Mouse (Mus musculus): ENCODE results near the gene Phldb3. TPM values are rescaled to one million over a fixed set of nuclear protein-coding genes. Genes with fewer than 3 reads are reported as not detected.

Gene Phldb3
- polyA plus RNA-seq, 1 experiment from 2014 or later, result 0.33 TPM

DNA sequence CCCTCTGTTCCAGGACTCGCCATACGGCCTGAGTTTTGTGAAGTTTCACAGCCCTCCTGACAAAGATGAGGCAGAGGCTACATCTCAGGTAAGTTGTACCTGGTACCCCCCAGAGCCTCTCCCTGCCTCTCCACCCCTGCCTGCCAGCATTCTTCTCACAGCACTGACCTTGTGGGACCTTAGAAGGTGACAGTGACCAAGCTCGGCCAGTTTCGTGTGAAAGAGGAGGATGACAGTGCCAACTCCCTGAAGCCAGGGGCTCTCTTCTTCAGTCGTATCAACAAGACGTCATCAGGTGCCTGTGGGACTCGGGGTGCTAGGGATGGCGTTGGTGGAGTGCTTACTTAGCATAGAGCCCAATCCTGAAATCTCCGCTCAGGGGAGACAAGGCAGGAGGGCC, 44.4 kb upstream of the Phldb3 start:
- DNase-seq (ENCODE audit: low spot score) (no peak), ATAC-seq (no peak)
- 90% methylated on average over 9 of the region's 9 CpGs for WGBS
- H3K4me1 ChIP-seq (ENCODE audit: insufficient read depth, low read depth, low read length), result no peaks in the 10 kb centered on the region
- no peak overlapping the region for H3K27ac ChIP-seq (ENCODE audit: low read length)
- H3K27me3 ChIP-seq (replicated peaks; ENCODE audit: insufficient read depth, low read length), result no peaks in the 10 kb centered on the region
- no peaks in the 10 kb centered on the region for H3K9me3 ChIP-seq (ENCODE audit: low read length)
- H3K36me3 ChIP-seq (ENCODE audit: insufficient read depth, low read length), result peaks cover 23% of the 10 kb centered on the region
- no peak overlapping the region for H3K4me3 ChIP-seq (ENCODE audit: low read depth, low read length)
- no peak overlapping the region for H3K4me2 ChIP-seq (replicated peaks; ENCODE audit: low read depth, low read length)
- no peak for TF ChIP-seq EP300 (IDR thresholded peaks at IDR 0.05)
- TF ChIP-seq CTCF (IDR thresholded peaks at IDR 0.05), result no peak
- no peak overlapping the region for H3K9ac ChIP-seq (replicated peaks; ENCODE audit: low read depth)

GRCm38 (mm10) chr7:24568512-24568911, 42.1 kb upstream of the Phldb3 start:
- TF ChIP-seq EP300 (IDR thresholded peaks at IDR 0.05) (no peak), CTCF (IDR thresholded peaks at IDR 0.05) (no peak)
- DNase-seq (ENCODE audit: low spot score), result no peak
- Histone ChIP-seq H3K9ac (replicated peaks; ENCODE audit: low read depth) (no peak overlapping the region), H3K27me3 (replicated peaks; ENCODE audit: insufficient read depth, low read length) (no peaks in the 10 kb centered on the region), H3K4me1 (ENCODE audit: insufficient read depth, low read depth, low read length) (no peaks in the 10 kb centered on the region), H3K36me3 (ENCODE audit: insufficient read depth, low read length) (peaks cover 22% of the 10 kb centered on the region), H3K9me3 (ENCODE audit: low read length) (no peaks in the 10 kb centered on the region), H3K4me2 (replicated peaks; ENCODE audit: low read depth, low read length) (no peak overlapping the region), H3K4me3 (ENCODE audit: low read depth, low read length) (no peak overlapping the region), H3K27ac (ENCODE audit: low read length) (no peak overlapping the region)
- ATAC-seq, result no peak
- WGBS, result 85% methylated on average over 4 of the region's 4 CpGs

GRCm38 (mm10) chr7:24571071-24571470, 39.5 kb upstream of the Phldb3 start:
- DNase-seq (ENCODE audit: low spot score) (no peak), ATAC-seq (no peak)
- H3K4me3 ChIP-seq (ENCODE audit: low read depth, low read length), result no peak overlapping the region
- H3K4me1 ChIP-seq (ENCODE audit: insufficient read depth, low read depth, low read length), result no peaks in the 10 kb centered on the region
- no peak overlapping the region for H3K9ac ChIP-seq (replicated peaks; ENCODE audit: low read depth)
- H3K27ac ChIP-seq (ENCODE audit: low read length), result no peak overlapping the region
- no peaks in the 10 kb centered on the region for H3K9me3 ChIP-seq (ENCODE audit: low read length)
- H3K4me2 ChIP-seq (replicated peaks; ENCODE audit: low read depth, low read length), result no peak overlapping the region
- 72% methylated on average over 4 of the region's 4 CpGs for WGBS
- no peaks in the 10 kb centered on the region for H3K27me3 ChIP-seq (replicated peaks; ENCODE audit: insufficient read depth, low read length)
- H3K36me3 ChIP-seq (ENCODE audit: insufficient read depth, low read length), result peaks cover 18% of the 10 kb centered on the region
- TF ChIP-seq EP300 (IDR thresholded peaks at IDR 0.05) (no peak), CTCF (IDR thresholded peaks at IDR 0.05) (no peak)

- no peak for DNase-seq (ENCODE audit: low spot score)
- H3K4me3 ChIP-seq (ENCODE audit: low read depth, low read length), result no peak overlapping the region
- no peaks in the 10 kb centered on the region for H3K4me1 ChIP-seq (ENCODE audit: insufficient read depth, low read depth, low read length)
- 52% methylated on average over 5 of the region's 5 CpGs for whole genome bisulfite sequencing
- no peaks in the 10 kb centered on the region for H3K27me3 ChIP-seq (replicated peaks; ENCODE audit: insufficient read depth, low read length)
- no peak overlapping the region for H3K9ac ChIP-seq (replicated peaks; ENCODE audit: low read depth)
- TF ChIP-seq EP300 (IDR thresholded peaks at IDR 0.05), result no peak
- TF ChIP-seq CTCF (IDR thresholded peaks at IDR 0.05), result peak; percentile 53
- ATAC-seq, result no peak
- H3K9me3 ChIP-seq (ENCODE audit: low read length), result no peaks in the 10 kb centered on the region
- peaks cover 11% of the 10 kb centered on the region; the same call in 1 of the 2 replicates for H3K36me3 ChIP-seq (ENCODE audit: insufficient read depth, low read length)
- H3K4me2 ChIP-seq (replicated peaks; ENCODE audit: low read depth, low read length), result no peak overlapping the region
- no peak overlapping the region for H3K27ac ChIP-seq (ENCODE audit: low read length)
These were observed 38.1 kb upstream of the Phldb3 start for GRCm38 (mm10) chr7:24572455-24572854.

GRCm38 (mm10) chr7:24574224-24574796, 36.3 kb upstream of the Phldb3 start:
- no peak overlapping the region for H3K4me3 ChIP-seq (ENCODE audit: low read depth, low read length)
- 51% methylated on average over 12 of the region's 12 CpGs for WGBS
- no peaks in the 10 kb centered on the region for H3K4me1 ChIP-seq (ENCODE audit: insufficient read depth, low read depth, low read length)
- 0 out of 2 replicates have a peak, but pooled peaks cover 4% of the 10 kb centered on the region for H3K36me3 ChIP-seq (ENCODE audit: insufficient read depth, low read length)
- H3K27me3 ChIP-seq (replicated peaks; ENCODE audit: insufficient read depth, low read length), result no peaks in the 10 kb centered on the region
- no peak overlapping the region for H3K4me2 ChIP-seq (replicated peaks; ENCODE audit: low read depth, low read length)
- DNase-seq (ENCODE audit: low spot score), result peak; percentile 15
- no peaks in the 10 kb centered on the region for H3K9me3 ChIP-seq (ENCODE audit: low read length)
- peak; percentile 32 for ATAC-seq
- H3K27ac ChIP-seq (ENCODE audit: low read length), result no peak overlapping the region
- TF ChIP-seq EP300 (IDR thresholded peaks at IDR 0.05), result no peak
- no peak overlapping the region for H3K9ac ChIP-seq (replicated peaks; ENCODE audit: low read depth)

GRCm38 (mm10) chr7:24577811-24578210, 32.8 kb upstream of the Phldb3 start:
- ATAC-seq, result no peak
- Histone ChIP-seq H3K36me3 (ENCODE audit: insufficient read depth, low read length) (no peaks in the 10 kb centered on the region), H3K4me3 (ENCODE audit: low read depth, low read length) (no peak overlapping the region), H3K27me3 (replicated peaks; ENCODE audit: insufficient read depth, low read length) (no peaks in the 10 kb centered on the region), H3K9ac (replicated peaks; ENCODE audit: low read depth) (no peak overlapping the region), H3K9me3 (ENCODE audit: low read length) (no peaks in the 10 kb centered on the region), H3K27ac (ENCODE audit: low read length) (no peak overlapping the region), H3K4me2 (replicated peaks; ENCODE audit: low read depth, low read length) (no peak overlapping the region), H3K4me1 (ENCODE audit: insufficient read depth, low read depth, low read length) (no peaks in the 10 kb centered on the region)
- TF ChIP-seq CTCF (IDR thresholded peaks at IDR 0.05) (no peak), EP300 (IDR thresholded peaks at IDR 0.05) (no peak)
- DNase-seq (ENCODE audit: low spot score), result no peak
- WGBS, result 87% methylated on average over 10 of the region's 10 CpGs

GRCm38 (mm10) chr7:24584876-24585275, 25.7 kb upstream of the Phldb3 start:
- H3K4me3 ChIP-seq (ENCODE audit: low read depth, low read length), result no peak overlapping the region
- no peaks in the 10 kb centered on the region for H3K9me3 ChIP-seq (ENCODE audit: low read length)
- ATAC-seq (no peak), DNase-seq (ENCODE audit: low spot score) (no peak)
- no peak for TF ChIP-seq CTCF (IDR thresholded peaks at IDR 0.05)
- no peak for TF ChIP-seq EP300 (IDR thresholded peaks at IDR 0.05)
- H3K27me3 ChIP-seq (replicated peaks; ENCODE audit: insufficient read depth, low read length), result 0 out of 2 replicates have a peak, but pooled peaks cover 9% of the 10 kb centered on the region
- no peak overlapping the region for H3K4me2 ChIP-seq (replicated peaks; ENCODE audit: low read depth, low read length)
- H3K9ac ChIP-seq (replicated peaks; ENCODE audit: low read depth), result no peak overlapping the region
- H3K36me3 ChIP-seq (ENCODE audit: insufficient read depth, low read length), result no peaks in the 10 kb centered on the region
- H3K27ac ChIP-seq (ENCODE audit: low read length), result no peak overlapping the region
- no peaks in the 10 kb centered on the region for H3K4me1 ChIP-seq (ENCODE audit: insufficient read depth, low read depth, low read length)
- WGBS, result 84% methylated on average over 6 of the region's 6 CpGs

Data from lung, postnatal 0 days (tissue).